Mouse (Mus musculus) embryo, embryonic 10.5 days (tissue): ENCODE data around the gene Rabep1.

Source experiments
- DNase-seq: peaks from one replicate; pipeline ENCODE4 v3.0.0-alpha.2; 2015; ENCODE audit warnings: low spot score

Rabep1 gene

DNA sequence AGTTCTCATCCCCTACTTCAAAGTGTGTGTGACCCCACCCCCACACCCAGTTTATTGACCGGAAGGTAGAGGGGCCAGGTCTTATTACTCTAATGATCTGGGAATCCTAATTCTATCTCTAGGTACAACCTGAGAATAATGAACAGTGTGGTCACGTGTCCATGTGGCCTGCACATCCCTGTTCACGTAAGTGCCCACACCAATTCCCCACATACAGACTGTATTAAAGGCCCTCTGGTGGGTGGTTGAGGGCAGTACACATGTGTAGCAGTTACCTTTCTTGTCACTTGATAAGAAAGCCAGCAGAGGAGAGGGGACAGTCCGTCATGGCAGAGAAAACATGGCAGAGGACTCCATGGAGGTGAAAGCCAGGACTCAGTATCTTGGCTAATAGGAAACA is 129.4 kb downstream of the Rabep1 start:
- peak; percentile 50 for DNase-seq

DNA sequence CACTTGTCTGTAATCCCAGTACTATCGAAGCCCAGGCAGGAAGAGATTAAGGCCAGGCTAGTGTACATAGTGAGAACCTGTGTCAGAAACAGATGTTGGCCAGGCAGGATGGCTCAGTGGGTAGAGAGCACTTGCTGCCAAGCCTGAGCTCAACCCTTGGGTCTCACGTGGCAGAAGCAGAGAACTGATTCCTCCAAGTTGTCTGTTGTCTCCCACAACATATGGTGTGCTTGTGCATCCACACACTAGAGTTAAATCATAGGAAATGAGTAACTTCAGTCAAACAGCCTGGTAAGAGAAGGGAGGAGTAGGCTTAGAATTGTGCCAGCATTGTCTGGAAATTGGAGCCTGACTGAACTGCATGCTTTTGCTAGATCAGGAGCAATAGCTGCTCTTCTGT is 130.6 kb downstream of the Rabep1 start:
- no peak for DNase-seq

DNA sequence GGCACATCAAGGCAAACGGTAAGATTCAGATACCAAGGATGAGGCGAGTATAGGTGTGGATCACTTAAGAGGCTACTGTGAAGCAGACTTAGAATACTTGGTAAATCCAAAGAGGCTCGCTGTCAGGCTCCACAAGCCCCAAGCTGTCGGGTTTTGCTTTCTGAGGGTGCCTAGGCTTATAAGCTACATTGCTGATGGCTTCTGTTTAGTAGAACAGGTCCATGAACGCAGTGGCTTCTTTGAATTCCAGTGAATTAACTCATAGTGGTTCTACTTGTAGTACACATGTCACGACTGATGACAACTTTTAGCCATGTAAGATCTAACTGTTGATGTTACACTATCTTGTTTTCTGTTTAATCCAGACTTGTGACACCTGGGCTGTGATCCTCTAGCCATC is 132.7 kb downstream of the Rabep1 start:
- DNase-seq: no peak

DNA sequence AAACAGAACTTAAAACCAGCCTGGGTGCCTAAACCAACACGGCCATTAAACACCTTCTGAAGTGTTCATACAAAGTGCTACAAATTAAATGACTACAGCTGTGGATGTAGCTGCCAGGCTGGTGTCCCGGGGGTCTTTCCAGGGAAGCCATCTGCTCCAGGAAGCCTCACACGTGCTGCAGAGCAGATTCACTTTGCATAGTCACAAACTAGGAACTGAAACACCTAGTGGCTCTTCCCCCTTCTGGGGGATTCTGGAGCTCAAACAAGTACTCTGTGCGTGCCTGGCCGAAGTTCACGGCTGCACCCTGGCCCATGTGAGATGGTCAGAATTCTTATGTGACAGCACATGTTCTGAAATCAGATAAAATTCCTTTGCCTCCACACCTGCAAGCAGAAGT is 135.7 kb downstream of the Rabep1 start:
- no peak for DNase-seq

DNA sequence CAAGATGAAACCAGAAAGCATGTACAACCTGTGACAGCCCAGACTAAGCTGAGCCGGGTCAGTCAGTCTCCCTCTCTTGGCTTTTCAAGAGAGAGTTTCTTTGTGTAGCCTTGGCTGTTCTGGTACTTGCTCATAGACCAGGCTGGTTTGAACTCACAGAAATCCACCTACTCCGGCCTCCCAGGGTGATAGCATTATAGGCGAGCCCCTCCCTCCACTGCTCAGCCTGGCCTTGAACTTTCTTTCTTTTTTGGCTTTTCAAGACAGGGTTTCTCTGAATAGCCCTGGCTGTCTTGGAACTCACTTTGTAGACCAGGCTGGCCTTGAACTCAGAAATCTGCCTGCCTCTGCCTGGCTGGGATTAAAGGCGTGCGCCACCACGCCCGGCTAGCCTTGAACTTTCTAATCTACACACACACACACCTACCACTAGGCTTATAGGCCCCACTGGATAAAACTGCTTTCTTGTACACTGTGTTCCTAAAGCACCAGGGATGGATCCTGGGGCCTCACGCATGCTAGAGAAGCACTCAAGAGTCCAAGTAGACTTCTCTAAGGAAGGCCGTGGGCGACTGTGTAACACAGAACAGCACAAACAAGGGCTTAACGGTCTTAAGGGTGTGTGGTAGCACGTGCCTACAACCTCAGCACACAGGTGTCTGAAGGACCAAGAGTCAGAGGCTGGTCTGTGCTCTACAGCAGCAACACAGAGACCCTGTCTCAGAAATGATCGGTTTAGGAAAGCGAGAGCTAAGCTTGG is 136.4 kb downstream of the Rabep1 start:
- DNase-seq: no peak

DNA sequence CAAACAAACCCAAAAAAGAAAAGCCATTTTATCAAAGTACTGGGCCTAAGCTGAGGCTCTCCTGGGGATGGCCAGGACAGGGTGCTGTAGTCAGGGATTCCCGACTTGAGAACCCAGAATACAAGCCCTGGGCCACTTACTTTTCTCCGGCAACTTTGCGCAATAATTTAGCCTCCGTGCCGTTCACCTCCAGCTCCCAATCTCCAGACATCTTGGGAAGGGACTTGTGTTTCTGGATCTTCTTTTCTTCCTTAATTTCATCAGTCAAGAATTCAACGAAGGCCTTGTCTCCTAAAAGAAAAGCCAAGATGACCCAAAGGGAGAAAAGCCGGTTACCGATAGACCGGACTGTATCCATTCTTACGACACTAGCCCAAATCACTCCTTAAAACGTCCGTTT is 137.5 kb downstream of the Rabep1 start:
- DNase-seq: peak; percentile 1

DNA sequence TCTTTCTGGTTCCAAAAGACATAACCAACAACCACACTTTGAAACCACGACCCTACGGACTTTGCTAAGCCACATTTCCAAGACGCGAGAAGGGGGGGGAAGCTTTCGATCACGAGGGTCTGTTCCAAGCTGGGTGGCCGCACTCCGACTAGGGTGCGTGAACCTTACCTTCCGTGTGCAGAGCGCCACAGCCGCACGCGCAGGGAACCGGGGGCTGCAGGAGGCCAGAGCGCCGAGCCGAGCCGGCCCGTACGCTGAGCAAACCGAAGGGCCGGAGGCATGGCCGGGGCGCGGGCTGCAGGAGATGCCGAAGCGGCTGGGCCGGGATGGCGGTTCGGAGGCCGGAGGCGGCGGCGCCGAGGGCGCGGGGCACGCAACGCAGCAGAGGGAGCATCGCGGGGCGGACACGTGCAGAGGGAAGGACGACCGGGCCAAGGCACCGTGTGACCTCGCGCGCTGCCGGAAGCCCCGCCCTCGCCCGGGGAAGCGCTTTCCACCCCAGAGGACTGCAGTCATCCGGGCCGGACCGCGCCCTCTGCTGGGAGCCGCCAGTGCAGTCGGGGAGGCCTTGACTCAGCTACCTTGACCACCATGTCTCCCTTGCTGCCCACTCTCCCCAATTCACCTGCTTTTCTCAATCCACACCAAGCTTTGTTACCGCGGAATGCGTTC is 138.1 kb downstream of the Rabep1 start, which contains the start of gene C1qbp:
Gene C1qbp, minus strand, starts transcription at position 470 of the 672 bp plus-strand sequence.
- peak; percentile 91 for DNase-seq
